Mouse (Mus musculus) heart, embryonic 15.5 days (tissue): Measurements from ENCODE around the gene Pllp. TPM values are rescaled to one million over a fixed set of nuclear protein-coding genes. Genes with fewer than 3 reads are reported as not detected.

Experiments
- ATAC-seq: fragments of 200-750 bp; cut with Nextera tagmentation; replicated peaks from 2 replicates; pipeline ENCODE4 v1.8.0; 2017; ENCODE audit warnings: low read depth, moderate TSS enrichment; ENCODE audit not compliant: insufficient number of reproducible peaks, insufficient read depth, low FRiP score
- H3K27ac ChIP-seq: fragments of 300-500 bp; sonication (generic); 2 replicates; pipeline ENCODE4 v1.5.1; 2015; ENCODE audit warnings: mild to moderate bottlenecking, inconsistent platforms
- H3K27me3 ChIP-seq: fragments of 300-500 bp; sonication (generic); 2 replicates; pipeline ENCODE4 v1.6.1; 2015; ENCODE audit warnings: inconsistent platforms
- H3K36me3 ChIP-seq: fragments of 300-500 bp; sonication (generic); 2 replicates; pipeline ENCODE4 v1.6.1; 2015; ENCODE audit warnings: mild to moderate bottlenecking, inconsistent platforms
- H3K4me1 ChIP-seq: fragments of 300-500 bp; sonication (generic); replicated peaks from 2 replicates; pipeline ENCODE4 v1.6.1; 2015; ENCODE audit warnings: inconsistent platforms
- H3K4me2 ChIP-seq: fragments of 300-500 bp; sonication (generic); 2 replicates; pipeline ENCODE4 v1.6.1; 2015; ENCODE audit warnings: inconsistent platforms, mild to moderate bottlenecking, moderate library complexity
- H3K4me3 ChIP-seq: fragments of 300-500 bp; sonication (generic); 2 replicates; pipeline ENCODE4 v1.5.1; 2015; ENCODE audit warnings: mild to moderate bottlenecking, inconsistent platforms
- H3K9ac ChIP-seq: fragments of 300-500 bp; sonication (generic); 2 replicates; pipeline ENCODE4 v1.6.1; 2015; ENCODE audit warnings: mild to moderate bottlenecking, inconsistent platforms
- H3K9me3 ChIP-seq: fragments of 300-500 bp; sonication (generic); replicated peaks from 2 replicates; pipeline ENCODE4 v1.6.1; 2016; ENCODE audit warnings: inconsistent platforms
- WGBS: fragments of 180-500 bp; shearing (Covaris S2); methylation state at CpG from one replicate; pipeline ENCODE4 v1.1.7; 2015; ENCODE audit warnings: mixed read lengths; 5-methylcytosine and 5-hydroxymethylcytosine counted together
- polyA plus RNA-seq: library from polyadenylated mRNA; unstranded; fragments of >200 nt; fragmentation: Nextera tagmentation; extraction: Ambion mirVana; gene quantifications from 2 replicates; pipeline ENCODE4 v1.2.1, GENCODE M21; 2015

Gene Pllp
- polyA plus RNA-seq, 1 experiment from 2014 or later, result 0.23 TPM

- Histone ChIP-seq H3K4me3 (no peak overlapping the region), H3K27ac (no peak overlapping the region), H3K27me3 (no peaks in the 10 kb centered on the region), H3K9ac (no peak overlapping the region), H3K9me3 (no peaks in the 10 kb centered on the region), H3K36me3 (no peaks in the 10 kb centered on the region), H3K4me2 (no peak overlapping the region), H3K4me1 (no peaks in the 10 kb centered on the region)
- ATAC-seq, result no peak
- 76% methylated on average over 5 of the region's 5 CpGs for WGBS
Measured at GRCm38 (mm10) chr8:94725998-94726397, 29.9 kb upstream of the Pllp start.

- ATAC-seq, result no peak
- H3K4me3 ChIP-seq, result no peak overlapping the region
- H3K9me3 ChIP-seq, result no peaks in the 10 kb centered on the region
- WGBS, result 79% methylated on average over 1 of the region's 1 CpGs
- H3K27me3 ChIP-seq, result no peaks in the 10 kb centered on the region
- no peak overlapping the region for H3K27ac ChIP-seq
- H3K36me3 ChIP-seq, result no peaks in the 10 kb centered on the region
- no peak overlapping the region for H3K9ac ChIP-seq
- no peaks in the 10 kb centered on the region for H3K4me1 ChIP-seq
- no peak overlapping the region for H3K4me2 ChIP-seq
Measured at GRCm38 (mm10) chr8:94716841-94717240, 20.8 kb upstream of the Pllp start.

- 76% methylated on average over 3 of the region's 3 CpGs for WGBS
- no peak for ATAC-seq
- Histone ChIP-seq H3K4me2 (no peak overlapping the region), H3K4me1 (peaks cover 8% of the 10 kb centered on the region), H3K27ac (no peak overlapping the region), H3K9ac (no peak overlapping the region), H3K4me3 (no peak overlapping the region), H3K9me3 (no peaks in the 10 kb centered on the region), H3K27me3 (no peaks in the 10 kb centered on the region), H3K36me3 (no peaks in the 10 kb centered on the region)
Measured at GRCm38 (mm10) chr8:94715871-94716270, 19.8 kb upstream of the Pllp start.

GRCm38 (mm10) chr8:94714556-94714955 lies 18.5 kb upstream of the Pllp start:
- peaks cover 8% of the 10 kb centered on the region for H3K4me1 ChIP-seq
- H3K4me3 ChIP-seq, result no peak overlapping the region
- H3K27me3 ChIP-seq, result no peaks in the 10 kb centered on the region
- 63% methylated on average over 5 of the region's 5 CpGs for WGBS
- no peaks in the 10 kb centered on the region for H3K36me3 ChIP-seq
- ATAC-seq, result no peak
- no peaks in the 10 kb centered on the region for H3K9me3 ChIP-seq
- no peak overlapping the region for H3K9ac ChIP-seq
- no peak overlapping the region for H3K4me2 ChIP-seq
- H3K27ac ChIP-seq, result no peak overlapping the region

DNA sequence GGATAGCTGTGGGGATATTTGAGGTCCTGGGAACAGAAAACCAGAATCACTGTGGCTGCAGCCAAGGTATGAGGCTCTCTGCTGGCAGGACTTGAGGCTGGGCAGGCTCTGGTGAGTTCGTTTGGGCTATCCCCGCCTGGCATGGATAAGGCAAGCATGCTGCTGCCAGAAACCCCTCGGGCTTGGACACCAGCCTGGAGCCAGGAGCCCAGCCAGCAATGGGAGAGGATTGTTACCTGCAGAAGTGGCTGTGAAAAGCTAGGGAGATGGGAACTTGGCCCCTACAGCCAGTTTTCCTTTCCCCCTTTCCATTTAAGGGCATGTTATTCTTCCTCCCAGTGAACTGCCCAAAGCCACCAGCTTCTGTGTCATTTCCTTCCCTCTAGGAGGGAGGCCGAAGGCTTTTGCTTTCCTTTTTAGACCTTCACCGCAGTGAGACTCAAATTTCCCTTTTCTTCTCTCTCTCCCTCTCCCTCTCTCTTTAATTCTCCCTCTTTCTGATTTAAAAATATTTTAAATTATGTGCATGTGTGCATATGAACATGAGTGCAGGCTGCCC lies 15.2 kb upstream of the Pllp start:
- Histone ChIP-seq H3K4me2 (peak overlapping the region; percentile 10), H3K9me3 (no peaks in the 10 kb centered on the region), H3K4me3 (no peak overlapping the region), H3K27ac (peak overlapping the region; percentile 51), H3K36me3 (no peaks in the 10 kb centered on the region), H3K27me3 (no peaks in the 10 kb centered on the region), H3K4me1 (peaks cover 13% of the 10 kb centered on the region), H3K9ac (no peak overlapping the region)
- WGBS, result 31% methylated on average over 5 of the region's 5 CpGs
- peak; percentile 54 for ATAC-seq

- WGBS, result 56% methylated on average over 8 of the region's 8 CpGs
- H3K27me3 ChIP-seq, result no peaks in the 10 kb centered on the region
- H3K36me3 ChIP-seq, result no peaks in the 10 kb centered on the region
- no peaks in the 10 kb centered on the region for H3K9me3 ChIP-seq
- no peak overlapping the region for H3K4me3 ChIP-seq
- H3K9ac ChIP-seq, result no peak overlapping the region
- peaks cover 17% of the 10 kb centered on the region for H3K4me1 ChIP-seq
- no peak overlapping the region for H3K27ac ChIP-seq
- ATAC-seq, result no peak
- no peak overlapping the region for H3K4me2 ChIP-seq
Measured at GRCm38 (mm10) chr8:94710336-94710735, 14.3 kb upstream of the Pllp start.

DNA sequence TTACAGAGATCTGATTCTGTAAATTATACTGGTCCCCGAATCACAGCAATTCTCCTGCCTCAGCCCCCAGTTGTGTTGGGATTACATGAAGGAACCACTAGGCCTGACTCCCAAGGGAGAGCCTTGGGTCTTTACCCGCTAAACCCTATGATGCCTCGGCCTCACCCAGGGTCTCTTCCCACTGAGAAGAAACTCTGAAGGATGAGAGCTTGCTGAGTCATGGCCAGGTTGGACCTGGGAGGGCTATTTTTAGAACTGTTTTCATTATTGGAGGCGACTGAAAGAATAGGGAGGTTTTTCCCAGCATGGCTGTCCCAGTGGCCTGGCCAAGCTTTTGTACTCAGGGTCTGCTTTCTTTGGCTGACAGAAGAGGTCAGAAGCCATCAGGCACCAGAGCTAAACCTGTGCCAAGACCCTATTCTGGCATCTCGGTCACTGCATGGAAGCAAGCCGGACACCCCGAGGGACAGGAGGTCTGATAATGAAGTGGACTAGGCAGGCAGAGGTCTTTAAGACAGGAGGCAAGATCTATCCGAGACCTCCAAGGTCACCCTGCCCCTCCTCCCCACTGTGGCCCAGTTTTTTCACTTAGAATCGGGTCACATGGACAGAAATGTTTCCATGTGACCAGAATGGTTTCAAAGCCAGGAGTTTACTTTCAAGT lies 10.8 kb upstream of the Pllp start:
- Histone ChIP-seq H3K27me3 (no peaks in the 10 kb centered on the region), H3K9ac (no peak overlapping the region), H3K4me1 (peaks cover 21% of the 10 kb centered on the region), H3K9me3 (no peaks in the 10 kb centered on the region), H3K36me3 (no peaks in the 10 kb centered on the region), H3K4me2 (no peak overlapping the region), H3K4me3 (no peak overlapping the region), H3K27ac (no peak overlapping the region)
- ATAC-seq, result no peak
- 54% methylated on average over 9 of the region's 9 CpGs for WGBS

DNA sequence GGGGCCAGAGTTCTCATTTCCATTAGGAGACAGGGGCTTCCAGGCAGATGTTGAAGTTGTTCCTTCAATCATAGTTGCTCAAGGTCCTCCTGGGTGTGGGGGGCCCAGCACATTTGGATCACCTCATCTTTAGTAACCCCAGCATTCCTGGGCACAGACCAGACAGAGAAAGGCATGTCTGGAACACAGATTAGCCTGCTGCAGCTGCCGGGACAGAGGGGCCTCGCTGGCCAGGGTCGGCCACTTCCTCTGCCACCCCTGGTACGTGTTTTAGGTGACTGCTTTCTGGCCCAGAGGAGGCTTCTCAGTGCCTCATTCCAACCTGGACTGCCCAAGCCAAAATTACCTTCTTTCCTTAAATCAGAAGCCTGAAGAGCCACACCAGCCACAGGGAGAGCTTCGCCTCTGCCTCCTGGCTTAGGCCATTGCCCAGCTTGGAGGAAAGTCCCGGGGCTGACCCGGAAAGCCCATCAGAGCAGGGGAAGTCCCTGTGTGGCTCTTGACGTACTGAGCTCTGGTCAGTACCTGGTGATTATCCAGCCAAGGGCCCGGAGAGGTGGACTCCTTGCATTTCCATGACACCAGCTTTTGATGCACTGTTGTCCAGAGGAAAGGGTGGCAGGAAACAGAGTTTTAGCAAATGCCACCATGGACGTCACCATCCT lies 9.6 kb upstream of the Pllp start:
- no peak overlapping the region for H3K9ac ChIP-seq
- H3K27me3 ChIP-seq, result no peaks in the 10 kb centered on the region
- H3K4me1 ChIP-seq, result peaks cover 13% of the 10 kb centered on the region
- H3K27ac ChIP-seq, result no peak overlapping the region
- H3K4me2 ChIP-seq, result no peak overlapping the region
- H3K36me3 ChIP-seq, result no peaks in the 10 kb centered on the region
- H3K9me3 ChIP-seq, result no peaks in the 10 kb centered on the region
- H3K4me3 ChIP-seq, result no peak overlapping the region
- 71% methylated on average over 10 of the region's 10 CpGs for WGBS
- ATAC-seq, result no peak

DNA sequence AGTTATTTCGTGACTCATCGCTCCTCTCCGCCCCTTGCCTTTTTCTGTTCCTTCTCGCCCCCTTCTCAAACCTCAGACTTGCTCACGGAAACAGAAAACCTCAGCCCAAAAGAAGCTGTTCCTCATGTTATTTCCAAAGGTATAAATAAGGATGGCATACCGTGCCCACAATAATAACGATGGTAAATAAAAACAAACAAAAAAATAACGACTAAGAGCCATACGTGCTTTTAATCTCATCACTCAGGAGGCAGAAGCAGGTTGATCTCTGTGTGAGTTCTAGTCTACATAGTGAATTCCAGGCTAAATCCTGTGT lies 8.5 kb upstream of the Pllp start:
- H3K9ac ChIP-seq, result peak overlapping the region; percentile 38
- no peak for ATAC-seq
- WGBS, result 18% methylated on average over 9 of the region's 9 CpGs

DNA sequence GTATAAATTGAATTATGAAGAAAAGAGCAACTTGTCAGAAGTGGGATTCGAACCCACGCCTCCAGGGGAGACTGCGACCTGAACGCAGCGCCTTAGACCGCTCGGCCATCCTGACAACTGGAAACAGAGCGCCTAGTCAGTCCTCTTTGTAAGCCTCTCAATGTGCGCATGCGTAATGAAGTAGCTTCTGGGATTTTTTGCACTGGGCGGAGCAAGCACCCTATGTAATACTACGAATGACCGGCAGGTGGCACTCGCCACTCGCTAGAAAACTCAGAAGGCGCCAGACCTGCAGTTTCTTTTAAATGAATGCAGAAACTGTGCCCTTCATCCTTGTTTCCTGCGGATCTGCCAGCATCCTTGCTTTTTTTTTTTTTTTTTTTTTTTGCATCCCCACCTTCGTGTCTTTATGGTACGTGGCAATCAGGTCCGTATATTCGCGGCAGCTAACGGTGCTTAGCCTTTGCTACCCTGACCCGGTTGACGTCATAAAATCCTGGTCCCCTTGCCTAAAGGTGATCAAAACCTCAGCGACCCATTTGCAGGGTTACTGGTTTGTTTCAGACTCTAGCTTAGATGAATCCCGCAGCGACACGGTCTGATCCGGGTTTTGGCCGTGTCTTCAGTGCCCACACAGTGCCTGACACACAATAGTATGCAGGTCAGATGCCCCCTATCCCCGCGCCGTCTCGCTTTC lies 8.0 kb upstream of the Pllp start:
- H3K4me3 ChIP-seq, result peak overlapping the region; percentile 66
- no peaks in the 10 kb centered on the region for H3K9me3 ChIP-seq
- H3K27ac ChIP-seq, result no peak overlapping the region
- under 1% methylated on average over 35 of the region's 35 CpGs for WGBS
- H3K27me3 ChIP-seq, result no peaks in the 10 kb centered on the region
- no peaks in the 10 kb centered on the region for H3K36me3 ChIP-seq
- H3K9ac ChIP-seq, result peak overlapping the region; percentile 38
- peak; percentile 86 for ATAC-seq
- H3K4me2 ChIP-seq, result peak overlapping the region; percentile 82
- H3K4me1 ChIP-seq, result peaks cover 13% of the 10 kb centered on the region

More for the DNA sequence above, 8.5 kb upstream of the Pllp start:
- Histone ChIP-seq H3K9me3 (no peaks in the 10 kb centered on the region), H3K27me3 (no peaks in the 10 kb centered on the region), H3K4me3 (peak overlapping the region; percentile 66), H3K27ac (no peak overlapping the region), H3K4me2 (peak overlapping the region; percentile 82), H3K4me1 (peaks cover 13% of the 10 kb centered on the region), H3K36me3 (no peaks in the 10 kb centered on the region)
